Mouse (Mus musculus) ES-Bruce4 (cell line): ENCODE results near the gene Frmd4a.

ENCODE experiments used
- CTCF ChIP-seq: IDR thresholded peaks from one replicate; pipeline ENCODE4 v1.8.1; 2011; ENCODE audit warnings: low read depth, low read length
- EP300 ChIP-seq: IDR thresholded peaks from 2 replicates; pipeline ENCODE4 v1.6.1; 2011; ENCODE audit warnings: low read depth, low read length; ENCODE audit not compliant: insufficient read depth
- POLR2A ChIP-seq: IDR thresholded peaks from one replicate; pipeline ENCODE4 v1.8.1; 2011; ENCODE audit warnings: low read length; ENCODE audit not compliant: insufficient read depth

- no peak for TF ChIP-seq POLR2A
- no peak for TF ChIP-seq EP300
- TF ChIP-seq CTCF = no peak
Observed at GRCm38 (mm10) chr2:4131216-4131615, 113.7 kb downstream of the Frmd4a start.
